Mouse (Mus musculus) brain, embryonic 14.5 days (tissue): ENCODE measurements at regions not wholly inside any gene's neighbourhood (a gene's known extent, or its start where the extent isn't known, plus 50 kb on each side); places are given as distances from the start of the nearest gene placed in this dataset.
"Not testable (repeated sequence)": the region's sequence is repeated elsewhere in the genome, so short reads cannot be mapped to it uniquely, and the experiment has no call there.

Source experiments
- DNase-seq: peaks from one replicate; pipeline ENCODE4 v3.0.0-alpha.2; 2011; ENCODE audit warnings: low read depth
- CTCF ChIP-seq: fragments of 200-500 bp; IDR thresholded peaks from 2 replicates; pipeline ENCODE4 v1.5.1; 2012; ENCODE audit warnings: inconsistent platforms, mild to moderate bottlenecking, moderate library complexity, borderline replicate concordance; ENCODE audit not compliant: insufficient read depth, insufficient read length; ENCODE audit errors: extremely low read depth
- POLR2A ChIP-seq: fragments of 200-500 bp; IDR thresholded peaks from 2 replicates; pipeline ENCODE4 v1.6.1; 2012; ENCODE audit warnings: mild to moderate bottlenecking, inconsistent platforms, borderline replicate concordance; ENCODE audit not compliant: poor library complexity, insufficient read depth, insufficient read length, severe bottlenecking; ENCODE audit errors: extremely low read depth

GRCm38 (mm10) chr16:79406216-79406615 lies 315.3 kb upstream of the Tmprss15 start:
- DNase-seq, result no peak
- TF ChIP-seq CTCF, result no peak
- no peak for TF ChIP-seq POLR2A

- TF ChIP-seq POLR2A, result no peak
- TF ChIP-seq CTCF, result no peak
- peak; percentile 75 for DNase-seq
Measured at GRCm38 (mm10) chr16:79404064-79404463, 313.2 kb upstream of the Tmprss15 start.

DNA sequence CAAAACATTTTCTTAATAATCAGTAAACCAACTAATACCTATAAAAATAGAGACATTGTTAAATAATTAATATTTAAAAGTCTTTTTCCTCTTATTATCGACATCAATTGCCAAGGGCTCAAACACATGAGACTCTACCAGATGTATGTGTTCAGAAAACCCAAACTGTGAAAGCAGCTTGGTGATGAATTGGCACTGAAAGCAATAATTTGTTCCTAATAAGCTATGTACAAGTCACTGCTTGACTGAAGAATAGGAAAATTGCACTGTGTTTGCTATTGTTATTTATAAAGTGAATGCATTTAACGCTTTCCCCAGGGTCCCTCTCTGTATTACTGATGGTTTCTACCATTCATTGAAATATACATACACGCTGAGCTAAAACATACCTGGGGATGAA lies 309.2 kb upstream of the Tmprss15 start:
- peak; percentile 65 for DNase-seq
- no peak for TF ChIP-seq CTCF
- TF ChIP-seq POLR2A, result no peak

- DNase-seq, result no peak
Measured at GRCm38 (mm10) chr16:79398476-79398875, 307.6 kb upstream of the Tmprss15 start.

GRCm38 (mm10) chr16:79394425-79394824 lies 303.5 kb upstream of the Tmprss15 start:
- no peak for DNase-seq
- TF ChIP-seq CTCF, result no peak
- TF ChIP-seq POLR2A, result no peak

More at GRCm38 (mm10) chr16:79398476-79398875, 307.6 kb upstream of the Tmprss15 start:
- TF ChIP-seq POLR2A (no peak), CTCF (no peak)

GRCm38 (mm10) chr16:79386421-79386820 lies 295.5 kb upstream of the Tmprss15 start:
- TF ChIP-seq POLR2A, result no peak
- TF ChIP-seq CTCF, result no peak
- peak; percentile 60 for DNase-seq

- TF ChIP-seq POLR2A (no peak), CTCF (no peak)
- DNase-seq, result no peak
Measured at GRCm38 (mm10) chr16:79350127-79350526, 259.2 kb upstream of the Tmprss15 start.

- TF ChIP-seq CTCF, result no peak
- TF ChIP-seq POLR2A, result no peak
- peak; percentile 23 for DNase-seq
Measured at GRCm38 (mm10) chr16:79342453-79342852, 251.6 kb upstream of the Tmprss15 start.

DNA sequence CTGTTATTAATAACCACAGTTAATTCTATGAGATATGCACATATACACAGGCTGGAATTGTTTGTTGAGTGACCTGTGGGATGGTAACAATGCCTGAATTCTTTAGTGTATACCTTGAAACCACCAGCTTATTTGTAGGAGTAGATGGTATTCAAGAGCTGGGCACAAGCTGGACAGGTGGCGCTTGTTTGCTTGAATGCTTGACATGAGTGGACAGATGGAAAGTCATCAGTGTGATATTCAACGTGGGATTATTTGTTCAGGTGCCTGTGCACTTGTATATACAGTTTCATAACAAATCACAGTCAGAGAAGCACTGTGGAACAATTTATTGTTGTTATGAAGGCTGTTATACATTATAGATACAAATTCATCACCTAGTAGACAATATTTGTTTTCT lies 245.5 kb upstream of the Tmprss15 start:
- no peak for TF ChIP-seq POLR2A
- no peak for TF ChIP-seq CTCF
- DNase-seq, result no peak

DNA sequence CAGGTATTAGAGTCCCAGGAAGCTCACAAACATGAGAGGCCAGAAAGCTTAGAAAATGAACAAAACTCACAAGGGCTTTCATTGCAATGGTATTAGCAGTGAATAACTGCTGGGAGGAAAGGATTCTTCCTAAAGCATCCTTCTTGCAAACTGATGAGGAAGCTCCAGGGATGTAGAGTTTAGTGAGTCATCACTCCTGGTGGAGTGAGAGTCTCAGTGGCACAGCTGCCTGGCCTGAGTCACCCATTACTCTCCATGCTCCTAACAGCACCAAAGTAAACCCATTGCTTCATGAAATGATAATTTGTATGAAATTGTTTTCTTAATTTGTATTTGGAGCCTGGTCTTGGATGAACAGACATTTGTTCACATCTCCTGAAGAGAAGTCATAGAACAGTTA lies 245.1 kb upstream of the Tmprss15 start:
- TF ChIP-seq POLR2A, result no peak
- TF ChIP-seq CTCF, result no peak
- DNase-seq, result no peak

DNA sequence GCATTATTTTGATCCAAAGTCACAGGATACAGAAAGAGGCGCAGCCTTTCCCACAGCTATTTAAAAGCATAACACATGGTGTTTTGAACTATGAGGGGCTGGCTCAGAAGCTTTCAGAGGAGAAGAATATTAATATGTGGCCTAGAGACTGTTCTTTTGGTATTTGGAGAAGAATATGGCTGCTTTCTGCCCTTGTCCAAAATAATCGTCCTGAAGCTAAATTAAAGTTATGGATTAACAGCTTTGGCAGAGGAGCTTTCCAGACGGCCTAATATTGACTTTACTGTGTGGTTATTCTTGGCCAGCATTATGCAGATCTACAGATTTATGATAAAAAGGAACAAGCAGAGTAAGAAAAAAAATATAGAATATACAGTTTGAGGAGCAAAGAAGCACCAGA lies 222.4 kb upstream of the Tmprss15 start:
- DNase-seq, result peak; percentile 42
- TF ChIP-seq CTCF, result no peak
- TF ChIP-seq POLR2A, result no peak

DNA sequence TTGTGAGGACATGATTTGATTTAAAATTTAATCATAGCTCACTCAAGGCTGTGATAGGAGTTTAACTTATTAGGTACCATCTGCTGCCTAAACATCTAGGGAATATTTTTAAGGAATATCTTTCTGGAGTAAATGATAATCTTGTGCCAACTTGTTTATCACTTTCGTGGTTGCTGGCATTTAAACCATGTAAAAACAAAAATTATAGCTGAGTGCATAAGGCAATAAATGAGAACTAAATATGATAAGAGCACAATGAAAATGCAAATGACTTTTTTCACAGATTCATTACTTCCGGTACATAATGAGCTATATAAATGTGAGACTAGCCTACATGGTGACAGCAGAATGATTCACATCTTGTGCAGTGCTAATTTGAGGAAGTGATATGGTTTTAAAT lies 221.8 kb upstream of the Tmprss15 start:
- TF ChIP-seq CTCF (no peak), POLR2A (no peak)
- peak; percentile 67 for DNase-seq

DNA sequence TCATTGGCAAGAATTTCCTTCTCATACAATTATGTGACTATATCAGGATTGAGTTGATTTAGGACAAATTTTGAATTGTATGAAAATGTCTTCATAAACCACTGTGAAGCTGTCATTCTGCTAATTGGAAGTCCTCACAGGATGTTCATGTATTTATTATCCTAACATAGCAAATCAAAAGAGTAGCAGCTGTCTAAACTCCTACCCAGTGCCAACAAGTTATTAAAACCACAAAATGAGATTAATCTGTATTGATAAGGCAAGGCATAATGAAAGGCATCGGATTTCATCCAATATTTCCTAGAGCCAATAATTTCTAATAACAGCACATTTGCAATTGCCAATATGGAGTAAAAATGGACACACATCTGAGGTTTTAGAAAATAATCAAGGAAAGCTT lies 217.6 kb upstream of the Tmprss15 start:
- TF ChIP-seq CTCF (no peak), POLR2A (no peak)
- peak; percentile 61 for DNase-seq

- DNase-seq, result not testable (repeated sequence)
Measured at GRCm38 (mm10) chr16:79296621-79297020, 205.7 kb upstream of the Tmprss15 start.
